Mouse (Mus musculus) urinary bladder, adult 2 months (tissue): ENCODE results near the gene Ddx49. TPM values are rescaled to one million over a fixed set of nuclear protein-coding genes. Genes with fewer than 3 reads are reported as not detected.

Source experiments
- DNase-seq: peaks from one replicate; pipeline ENCODE4 v3.0.0; 2022; ENCODE audit warnings: low spot score
- polyA plus RNA-seq: library from polyadenylated mRNA; depleted of rRNA; stranded (reverse); fragments of >200 nt; gene quantifications from 2 replicates; pipeline ENCODE4 v1.2.3, GENCODE M21; 2012; rRNA removed

Gene Ddx49
- polyA plus RNA-seq = 35.1 and 35.2 TPM in 2 replicates

DNA sequence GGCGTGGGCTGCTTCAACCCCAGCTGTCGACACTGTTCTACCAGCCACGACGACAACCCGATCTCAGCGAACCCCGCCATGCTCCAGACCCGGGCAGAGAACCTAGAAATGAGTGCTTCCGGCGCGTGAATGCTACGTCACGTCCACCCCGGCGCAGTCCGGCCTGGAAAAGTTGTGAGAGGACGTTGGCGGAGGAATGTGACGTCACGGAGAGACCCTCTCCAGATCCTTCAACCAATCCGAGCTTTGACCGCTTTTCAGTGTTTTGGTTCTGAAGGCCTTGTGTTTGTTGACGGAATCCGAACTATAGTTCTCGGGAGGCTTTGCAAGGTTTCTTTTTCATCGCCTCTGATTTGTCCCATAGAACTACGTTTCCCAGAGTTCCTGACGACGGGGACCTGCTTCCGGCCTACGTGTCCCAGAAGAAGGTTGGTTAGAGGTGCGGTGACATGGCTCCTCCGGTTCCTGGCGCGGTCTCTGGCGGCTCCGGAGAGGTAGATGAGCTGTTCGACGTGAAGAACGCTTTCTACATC is at the start of gene Ddx49, which contains the start of gene Cope:
TSS of gene Ddx49 (minus strand) at position 132 of the 533 bp plus-strand sequence.
TSS of gene Cope (plus strand) at position 161 of the 533 bp plus-strand sequence.
- peak; percentile 84 for DNase-seq

DNA sequence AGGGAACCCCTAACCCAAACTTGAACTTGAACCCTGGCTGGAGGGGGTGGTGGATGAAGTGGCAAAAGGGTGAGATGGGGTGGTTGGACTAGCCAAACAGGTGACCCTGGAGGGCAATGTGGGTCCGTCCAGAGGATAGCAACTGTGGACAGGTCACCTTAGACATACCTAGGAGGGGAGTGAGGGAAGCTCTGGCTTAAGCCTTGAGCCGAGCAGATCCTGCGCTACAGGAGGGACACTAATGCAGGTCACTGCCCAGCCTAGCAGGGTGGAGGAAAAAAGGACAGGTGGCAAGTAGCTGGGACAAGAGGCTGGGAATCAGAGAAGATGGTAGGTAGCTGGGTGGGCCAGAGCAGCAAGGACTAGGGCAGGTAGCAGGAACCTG is 49.7 kb upstream of the Ddx49 start:
- DNase-seq = no peak

DNA sequence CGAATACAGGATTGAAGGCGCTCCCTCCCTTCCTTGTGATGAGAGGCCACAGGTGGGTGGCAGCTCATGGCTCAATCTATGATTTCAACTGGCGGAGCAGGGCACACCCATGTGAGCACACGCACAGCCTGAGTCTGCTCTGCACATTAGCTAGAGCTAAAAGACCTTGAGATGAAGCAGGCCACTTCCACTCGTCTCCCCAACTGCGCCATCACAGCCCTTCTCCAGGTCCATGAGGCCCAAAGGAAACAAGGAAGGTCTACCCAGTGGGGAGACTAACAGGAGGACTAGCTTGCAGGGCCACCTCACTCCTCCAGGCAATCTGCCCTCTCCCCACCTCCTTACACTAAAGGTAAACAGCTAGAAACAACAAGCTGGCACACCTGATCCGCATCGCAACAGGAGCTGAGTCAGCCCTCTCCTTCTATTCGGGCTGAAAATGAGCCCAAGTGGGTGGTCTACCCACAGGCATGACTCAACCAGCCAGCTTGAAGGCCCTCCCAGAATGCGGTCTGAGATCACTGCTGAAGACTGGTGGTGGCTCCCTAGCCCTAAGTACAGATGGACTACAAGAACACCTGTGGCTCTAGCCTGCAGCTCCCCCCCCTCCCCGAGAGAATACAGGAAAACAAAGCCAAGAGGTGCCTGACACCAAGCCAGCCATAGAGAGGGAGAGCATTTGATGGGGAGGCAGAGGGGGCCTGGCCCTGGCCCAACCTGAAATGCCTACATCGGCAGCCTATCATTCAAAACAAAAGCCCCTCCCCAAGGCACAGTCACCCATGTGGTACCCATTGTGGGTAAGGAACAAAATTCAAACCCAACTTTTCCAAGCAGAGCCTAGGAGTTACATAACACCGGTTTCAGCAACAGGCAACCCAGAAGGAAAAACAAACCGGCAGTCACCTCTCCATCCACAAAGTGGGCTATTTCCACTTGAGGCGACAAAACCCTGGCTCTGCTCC is 49.0 kb upstream of the Ddx49 start:
- no peak for DNase-seq

DNA sequence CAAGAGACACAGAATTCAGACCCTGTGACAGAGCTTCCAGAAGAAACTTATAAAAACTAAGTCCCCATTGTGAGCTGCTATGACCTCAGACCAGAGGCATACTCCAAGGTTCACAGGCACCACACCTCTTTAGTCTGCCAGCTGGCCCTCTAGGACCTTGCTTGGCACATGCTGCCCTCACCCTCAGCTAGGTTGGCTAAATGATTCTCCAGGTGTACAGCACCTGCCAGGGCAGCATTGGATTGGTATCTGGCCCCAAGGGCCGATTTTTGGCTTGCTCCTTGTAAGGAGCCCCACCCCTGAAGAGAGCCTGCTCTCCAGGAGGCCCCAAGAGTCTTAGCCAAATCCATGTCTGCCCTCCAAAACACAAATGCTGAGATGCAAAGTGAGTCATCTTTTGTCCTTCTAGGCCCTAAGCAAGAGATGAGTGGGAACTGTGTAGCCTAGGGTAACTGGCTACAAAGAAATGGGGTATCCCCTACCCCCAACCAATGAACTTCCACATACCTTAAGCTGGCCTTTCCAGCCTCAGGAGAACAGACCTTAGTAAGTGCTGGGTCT is 45.7 kb upstream of the Ddx49 start:
- no peak for DNase-seq

DNA sequence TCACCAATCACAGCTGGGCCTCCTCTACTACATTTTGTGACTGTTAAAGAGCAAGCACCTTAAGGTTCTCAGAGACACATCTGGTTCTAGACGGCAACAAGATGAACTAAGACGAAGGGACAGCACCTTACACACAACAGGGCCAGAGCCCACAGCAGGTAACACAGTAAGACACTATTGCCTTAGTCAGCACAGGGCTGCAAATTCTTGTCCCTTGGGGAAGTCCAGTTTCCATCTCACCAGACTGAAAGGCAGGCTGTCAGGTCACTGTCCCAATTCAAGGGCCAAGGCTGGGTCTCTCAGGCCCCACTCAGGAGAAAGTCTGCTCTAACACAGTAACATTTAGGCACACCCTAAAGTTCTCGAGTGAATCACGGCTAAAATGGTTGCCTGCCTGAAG is 45.2 kb upstream of the Ddx49 start:
- DNase-seq = no peak

DNA sequence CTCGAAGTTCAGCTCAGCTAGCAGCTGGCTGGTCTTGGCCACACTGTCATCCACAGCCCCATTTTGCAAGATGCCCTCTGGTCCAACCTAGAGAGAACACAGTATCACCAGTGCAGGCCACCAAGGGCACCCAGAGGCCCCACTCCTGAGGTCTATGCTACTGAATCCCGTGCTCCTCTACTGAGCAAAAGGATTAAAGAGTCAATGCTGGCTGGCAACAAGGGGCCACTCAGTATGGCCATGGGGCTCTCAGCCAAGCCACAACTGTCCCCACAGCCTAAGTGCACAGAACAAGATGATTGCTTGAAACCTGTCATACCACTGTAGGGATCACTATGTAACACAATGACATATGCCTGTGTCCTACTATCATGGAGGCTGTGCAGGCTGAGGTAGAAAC is 42.0 kb upstream of the Ddx49 start:
- no peak for DNase-seq

DNA sequence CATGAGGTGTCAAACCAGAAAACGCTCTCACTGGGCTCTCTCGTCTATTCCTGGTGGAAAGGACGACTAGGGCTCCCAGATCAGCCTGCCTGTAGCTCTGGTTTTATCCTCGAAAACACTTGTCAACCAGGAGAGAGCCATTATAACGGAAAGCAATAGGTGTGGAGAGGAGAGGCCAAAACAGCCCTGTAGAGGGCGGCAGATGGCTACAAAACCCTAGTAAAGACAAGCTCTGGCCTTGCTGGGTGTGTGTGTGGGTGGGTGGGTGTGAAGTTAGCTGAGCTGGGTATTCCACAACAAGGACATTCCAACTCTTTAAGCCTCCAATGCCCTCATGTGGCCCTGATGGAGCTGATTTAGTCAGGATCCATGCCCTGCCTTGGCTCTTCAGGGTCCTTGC is 41.4 kb upstream of the Ddx49 start:
- no peak for DNase-seq

DNA sequence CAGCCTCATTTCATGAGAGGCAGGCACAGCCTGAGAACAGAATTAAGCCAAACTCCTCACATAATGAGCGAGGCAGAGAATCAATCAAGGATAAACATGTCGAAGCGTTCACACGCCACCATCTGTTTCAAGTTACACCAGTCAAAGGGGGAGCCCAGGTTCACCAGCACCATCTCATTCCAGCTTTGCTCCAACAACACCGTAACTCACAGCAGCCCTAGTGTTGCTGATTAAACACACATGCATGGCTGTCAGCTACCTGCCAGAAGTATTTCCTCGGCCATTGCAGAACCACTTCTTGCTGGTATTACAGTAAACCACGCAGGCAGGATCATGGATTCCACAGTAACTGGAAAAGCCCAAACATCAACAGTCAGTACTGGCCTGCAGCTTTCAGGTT is 40.8 kb upstream of the Ddx49 start:
- no peak for DNase-seq

DNA sequence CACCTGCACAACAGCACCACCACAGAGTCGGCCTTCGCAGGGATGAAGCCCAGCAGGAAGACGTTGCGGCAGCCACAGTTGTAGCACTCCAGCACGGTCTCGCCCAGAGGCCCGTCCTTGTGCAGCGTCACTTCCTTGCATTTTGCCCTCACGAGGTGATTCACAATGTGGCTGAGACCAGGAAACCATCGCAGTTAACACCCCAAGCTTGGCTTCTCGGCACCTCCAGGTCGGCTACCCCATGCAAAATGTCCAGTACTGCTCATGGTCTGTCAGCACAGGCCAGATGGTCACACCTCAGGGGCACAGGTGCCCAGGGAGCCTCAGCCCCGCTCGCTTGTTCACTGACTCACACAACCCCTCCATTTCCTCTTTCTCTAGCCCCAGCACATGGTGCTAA is 39.7 kb upstream of the Ddx49 start:
- no peak for DNase-seq

DNA sequence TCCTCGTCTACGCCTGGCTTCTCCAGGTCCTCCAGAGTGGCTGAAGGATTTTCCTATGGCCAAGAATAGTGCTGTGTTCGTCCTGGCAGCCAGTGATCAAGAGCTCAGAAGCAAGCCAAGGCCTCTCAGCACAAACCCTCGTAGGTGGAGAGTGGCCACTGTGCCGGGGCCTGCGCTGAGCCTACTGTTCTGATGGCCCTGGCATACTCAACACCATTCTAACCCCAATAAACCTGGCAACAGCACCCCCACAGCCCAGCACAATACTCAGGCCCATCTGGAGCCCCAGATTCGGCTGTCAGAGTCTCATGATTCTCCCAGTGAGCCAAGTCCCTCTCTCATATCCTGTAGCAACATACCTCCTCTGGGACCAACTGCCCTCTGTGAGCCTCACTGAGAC is 38.4 kb upstream of the Ddx49 start:
- no peak for DNase-seq

DNA sequence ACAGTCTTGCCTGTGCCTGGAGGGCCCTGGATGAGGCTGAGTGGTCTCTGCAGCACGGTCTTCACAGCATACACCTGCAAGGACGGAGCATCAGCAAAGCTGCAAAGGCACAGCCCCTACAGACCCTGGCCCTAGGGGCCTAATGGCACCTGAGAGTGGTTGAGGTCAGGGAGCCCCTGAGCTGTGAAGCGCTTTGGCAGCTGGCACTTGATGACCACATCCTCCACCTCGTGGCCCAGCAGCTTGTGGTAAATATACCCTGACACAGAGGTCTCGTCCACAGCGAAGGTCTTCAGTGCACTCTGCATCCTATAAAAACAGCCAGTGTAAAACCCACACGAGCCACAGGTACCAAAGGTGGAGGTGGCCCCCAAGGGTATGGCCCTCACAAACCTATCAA is 36.6 kb upstream of the Ddx49 start:
- DNase-seq = no peak

DNA sequence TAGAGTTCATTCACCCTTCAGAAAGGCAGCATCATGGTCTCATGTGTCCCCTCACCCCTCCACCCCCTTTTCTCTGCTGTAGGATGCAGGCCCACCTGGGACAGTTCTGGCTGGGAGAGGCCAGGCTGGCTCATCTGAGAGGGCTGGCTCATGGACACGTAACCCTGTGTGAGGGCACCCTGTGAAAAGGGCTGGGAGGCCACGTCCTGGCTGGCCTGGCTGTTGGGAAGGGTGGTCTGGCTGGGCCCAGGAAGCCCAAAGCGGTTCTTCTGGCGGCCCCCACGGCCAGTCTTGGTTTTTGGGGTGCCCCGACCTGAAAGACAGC is 30.6 kb upstream of the Ddx49 start:
- no peak for DNase-seq

DNA sequence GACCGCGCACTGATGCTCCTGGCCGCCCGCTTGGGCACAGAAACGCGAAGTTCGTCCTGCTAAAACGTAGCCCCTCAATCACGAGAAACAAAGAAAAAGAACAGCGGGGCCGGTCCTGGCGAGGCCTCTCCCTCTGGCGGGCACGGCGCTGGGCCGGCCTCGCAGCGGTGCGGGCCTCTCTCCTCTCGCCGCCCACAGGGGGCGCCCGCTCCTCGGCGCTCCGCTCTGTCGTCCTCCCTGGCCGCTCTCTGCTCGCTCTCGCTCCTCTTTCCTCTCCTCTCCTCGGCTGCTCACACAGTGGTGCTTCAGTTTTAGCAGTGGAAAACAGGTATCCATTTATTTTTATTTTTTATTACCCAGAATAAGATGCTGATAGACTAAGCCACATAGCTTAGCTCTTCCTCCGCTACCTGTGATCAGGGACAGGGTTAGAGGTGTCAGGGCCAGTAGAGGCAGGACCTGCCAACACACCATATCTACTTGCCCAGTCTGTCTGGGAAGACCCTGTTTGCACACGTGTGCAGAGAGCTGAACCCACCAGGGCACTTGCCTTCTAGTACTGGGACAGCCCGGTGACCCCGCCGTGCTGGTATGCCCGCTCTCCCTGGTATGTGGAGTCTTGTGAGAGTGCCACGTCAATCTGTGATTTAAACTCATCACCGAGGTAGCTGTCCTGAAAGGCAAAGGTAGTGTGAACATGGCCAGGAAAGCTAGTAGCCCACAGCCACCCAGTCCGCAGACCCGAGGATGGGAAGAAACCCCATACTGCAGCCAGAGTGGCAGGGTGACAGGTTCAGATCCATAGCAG is 30.0 kb upstream of the Ddx49 start:
- DNase-seq = no peak

DNA sequence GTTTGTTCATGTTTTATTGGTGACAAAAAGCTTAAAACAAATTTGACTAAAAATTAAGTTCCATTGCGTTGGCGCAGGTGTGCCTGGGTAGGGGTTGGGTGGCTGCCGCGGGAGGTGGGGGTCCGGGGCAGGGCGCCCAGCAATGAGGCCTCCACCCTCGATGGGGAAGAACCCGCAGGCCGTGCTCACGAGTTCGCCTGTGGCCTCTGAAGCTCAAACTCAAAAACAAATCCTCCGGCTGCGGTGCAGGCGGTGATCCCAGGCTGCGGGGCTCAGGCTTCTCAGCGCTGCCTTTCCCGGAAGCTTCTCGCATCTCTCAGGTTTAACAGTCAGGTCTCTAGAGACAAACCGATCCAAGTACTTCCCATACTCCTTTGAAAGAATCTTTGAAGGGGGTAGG is 29.2 kb upstream of the Ddx49 start:
- DNase-seq = no peak

DNA sequence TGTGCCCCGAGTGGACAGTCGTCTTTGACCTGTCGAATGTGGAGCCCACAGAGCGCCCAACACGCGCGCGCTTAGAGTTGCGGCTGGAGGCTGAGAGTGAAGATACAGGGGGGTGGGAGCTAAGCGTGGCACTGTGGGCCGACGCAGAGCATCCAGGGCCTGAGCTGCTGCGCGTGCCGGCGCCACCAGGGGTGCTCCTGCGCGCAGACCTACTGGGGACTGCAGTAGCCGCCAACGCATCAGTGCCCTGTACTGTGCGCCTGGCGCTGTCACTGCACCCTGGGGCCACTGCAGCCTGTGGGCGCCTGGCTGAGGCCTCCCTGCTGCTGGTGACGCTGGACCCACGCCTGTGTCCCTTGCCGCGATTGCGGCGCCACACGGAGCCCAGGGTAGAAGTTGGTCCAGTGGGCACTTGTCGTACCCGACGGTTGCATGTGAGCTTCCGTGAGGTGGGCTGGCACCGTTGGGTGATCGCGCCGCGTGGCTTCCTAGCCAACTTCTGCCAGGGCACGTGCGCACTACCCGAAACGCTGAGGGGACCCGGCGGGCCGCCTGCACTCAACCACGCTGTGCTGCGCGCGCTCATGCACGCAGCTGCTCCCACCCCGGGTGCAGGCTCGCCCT is 28.6 kb upstream of the Ddx49 start:
- DNase-seq = no peak

DNA sequence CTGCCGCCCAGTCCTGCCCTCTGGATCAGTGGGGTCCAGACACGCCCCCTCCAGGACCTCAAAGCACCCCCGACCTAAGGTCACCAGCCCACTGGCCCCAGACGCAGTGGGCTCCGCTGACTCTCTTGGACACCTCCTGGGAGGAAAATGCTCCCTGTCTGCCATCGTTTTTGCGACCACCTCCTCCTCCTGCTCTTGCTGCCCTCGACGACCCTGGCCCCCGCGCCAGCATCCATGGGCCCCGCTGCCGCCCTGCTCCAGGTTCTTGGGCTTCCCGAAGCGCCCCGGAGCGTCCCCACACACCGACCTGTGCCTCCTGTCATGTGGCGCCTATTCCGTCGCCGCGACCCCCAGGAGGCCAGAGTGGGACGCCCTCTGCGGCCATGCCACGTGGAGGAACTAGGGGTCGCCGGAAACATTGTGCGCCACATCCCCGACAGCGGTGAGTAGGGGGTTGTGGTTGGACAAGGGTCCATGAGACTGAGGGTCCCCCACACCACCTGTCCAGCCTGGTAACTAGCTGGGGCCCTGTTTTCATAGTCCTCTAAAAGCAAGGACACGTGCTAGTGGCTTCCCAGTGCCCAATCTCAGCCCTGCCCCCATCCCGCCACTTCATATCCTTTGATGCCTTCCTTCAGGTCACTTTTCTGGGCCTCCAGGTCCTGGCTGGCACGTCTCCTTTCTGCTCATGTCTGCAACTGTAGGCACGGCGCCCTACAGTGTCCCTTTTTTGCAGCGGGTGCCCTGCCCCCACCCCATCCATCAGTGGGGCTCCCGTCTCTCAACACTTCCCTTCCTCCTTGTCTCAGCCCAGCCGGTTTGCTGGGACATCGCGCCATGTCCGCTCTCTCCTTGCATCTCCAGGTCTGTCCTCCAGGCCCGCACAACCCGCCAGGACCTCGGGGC is 27.8 kb upstream of the Ddx49 start:
- DNase-seq = no peak

DNA sequence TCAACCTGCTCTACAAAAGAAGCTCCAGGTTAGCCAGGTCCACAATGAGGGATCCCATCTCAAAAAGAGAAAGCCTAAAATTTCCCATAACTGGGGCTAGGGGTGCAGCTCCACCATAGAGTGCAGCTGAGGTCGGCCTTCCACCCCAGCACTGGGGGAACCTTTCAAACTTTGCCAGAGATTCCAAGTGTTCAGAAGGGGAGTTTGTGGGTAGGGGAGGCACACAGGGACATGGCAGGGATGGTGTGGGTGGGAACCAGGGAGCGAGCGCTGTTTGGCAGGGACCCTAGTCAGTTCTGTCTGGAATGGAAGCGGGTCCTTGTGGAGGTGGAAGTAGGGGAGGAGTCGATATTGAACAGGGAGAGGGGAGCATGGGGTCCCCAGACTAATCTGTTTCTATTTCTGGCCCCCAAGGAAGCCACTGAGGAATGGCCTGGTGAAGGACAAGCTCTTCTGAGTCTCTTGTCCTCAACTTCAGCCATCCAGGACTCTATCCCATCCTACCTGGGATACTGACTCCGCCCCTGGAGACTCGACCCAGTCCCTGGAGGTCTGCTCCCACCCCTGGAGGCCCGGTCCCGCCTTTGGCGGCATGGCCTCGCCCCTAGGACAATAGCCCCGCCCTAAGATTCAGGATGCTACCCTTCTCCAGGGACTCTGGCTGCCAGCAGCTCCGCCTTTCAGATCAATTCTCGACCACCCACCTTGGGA is 27.0 kb upstream of the Ddx49 start, which contains the start of gene Gdf1:
TSS of gene Gdf1 (plus strand) at position 694 of the 711 bp plus-strand sequence.
- DNase-seq = no peak

DNA sequence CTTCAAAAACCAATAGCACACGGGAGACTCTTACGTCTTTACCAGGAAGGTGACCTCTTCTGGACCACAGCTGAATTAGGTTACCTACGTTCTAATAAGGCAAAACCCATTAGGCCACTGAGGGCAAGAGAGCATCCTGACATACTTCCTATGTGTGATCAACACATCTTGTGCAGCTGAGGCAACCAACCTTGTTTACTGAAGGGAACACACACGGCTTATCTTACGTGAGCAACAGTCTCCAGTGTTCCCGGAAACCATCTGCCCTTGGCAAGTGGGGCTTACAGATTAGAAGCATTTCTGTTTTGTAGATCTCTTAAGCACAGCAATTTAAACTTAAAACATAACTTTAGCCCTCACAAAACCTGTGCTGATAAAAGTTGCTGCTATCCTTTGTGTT is 25.2 kb upstream of the Ddx49 start:
- DNase-seq = no peak

DNA sequence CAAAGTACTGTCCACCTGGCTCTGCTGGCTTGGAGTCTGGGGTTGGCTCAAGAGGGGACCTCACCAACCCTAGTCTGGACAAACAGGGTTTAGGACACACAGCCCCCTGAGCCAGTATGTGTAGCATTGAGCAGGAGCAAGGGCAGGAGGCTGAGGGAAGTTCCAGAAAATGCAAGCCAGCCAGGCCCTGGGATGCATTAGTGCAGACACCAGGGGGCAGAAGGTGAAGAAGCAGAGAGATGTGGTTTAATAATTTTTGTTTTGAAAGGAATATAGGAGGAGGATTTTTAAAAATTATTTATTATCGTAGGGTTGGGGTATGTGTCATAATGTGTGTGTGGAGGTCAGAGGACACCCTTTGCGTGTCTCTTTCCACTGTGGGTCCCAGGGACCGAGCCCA is 21.4 kb upstream of the Ddx49 start:
- DNase-seq = no peak

DNA sequence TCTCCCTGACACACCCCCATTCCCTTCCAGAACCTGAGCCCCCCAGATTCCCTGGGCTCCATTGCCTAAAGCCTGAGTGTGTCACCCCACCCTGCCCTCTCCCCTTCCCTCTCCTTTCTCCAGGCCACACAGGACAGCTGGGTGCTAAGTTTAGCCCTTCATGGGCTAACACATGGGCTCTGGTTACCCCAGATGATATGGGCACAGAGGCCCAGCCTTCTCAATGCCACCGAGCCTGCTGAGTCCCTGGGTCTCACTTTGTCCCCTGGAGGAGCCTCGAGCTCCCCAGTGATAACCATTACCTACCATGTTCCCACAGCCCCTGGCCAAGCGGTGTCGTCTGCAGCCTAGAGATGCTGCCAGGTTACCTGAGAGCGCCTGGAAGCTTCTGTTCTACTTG is 15.6 kb upstream of the Ddx49 start:
- DNase-seq = no peak
